Mouse (Mus musculus) hindbrain, embryonic 14.5 days (tissue): ENCODE measurements at regions not wholly inside any gene's neighbourhood (a gene's known extent, or its start where the extent isn't known, plus 50 kb on each side); places are given as distances from the start of the nearest gene placed in this dataset.

Experiments
- ATAC-seq: fragments of 200-750 bp; cut with Nextera tagmentation; 2 replicates; pipeline ENCODE4 v1.8.0; 2017; ENCODE audit warnings: moderate number of reproducible peaks, mild to moderate bottlenecking, moderate TSS enrichment, moderate library complexity; ENCODE audit not compliant: low FRiP score
- DNase-seq: peaks from one replicate; pipeline ENCODE4 v3.0.0-alpha.2; 2015; ENCODE audit warnings: low spot score
- H3K27ac ChIP-seq: fragments of 300-500 bp; sonication (generic); 2 replicates; pipeline ENCODE4 v1.5.1; 2014; ENCODE audit warnings: mild to moderate bottlenecking, moderate library complexity
- H3K27me3 ChIP-seq: fragments of 300-500 bp; sonication (generic); 2 replicates; pipeline ENCODE4 v1.6.1; 2014; ENCODE audit warnings: mild to moderate bottlenecking, low read length, mixed read lengths; ENCODE audit not compliant: control insufficient read depth, insufficient read depth
- H3K36me3 ChIP-seq: fragments of 300-500 bp; sonication (generic); replicated peaks from 2 replicates; pipeline ENCODE4 v1.6.1; 2014; ENCODE audit not compliant: control insufficient read depth, insufficient read depth
- H3K4me1 ChIP-seq: fragments of 300-500 bp; sonication (generic); replicated peaks from 2 replicates; pipeline ENCODE4 v1.6.1; 2014; ENCODE audit warnings: antibody characterized with exemption, low read length, mixed read lengths; ENCODE audit not compliant: control insufficient read depth, insufficient read depth
- H3K4me2 ChIP-seq: fragments of 300-500 bp; sonication (generic); replicated peaks from 2 replicates; pipeline ENCODE4 v1.6.1; 2014; ENCODE audit warnings: mild to moderate bottlenecking, moderate library complexity
- H3K4me3 ChIP-seq: fragments of 300-500 bp; sonication (generic); replicated peaks from 2 replicates; pipeline ENCODE4 v1.5.1; 2014; ENCODE audit warnings: mild to moderate bottlenecking, low read length
- H3K9ac ChIP-seq: fragments of 300-500 bp; sonication (generic); 2 replicates; pipeline ENCODE4 v1.6.1; 2014
- H3K9me3 ChIP-seq: fragments of 300-500 bp; sonication (generic); 2 replicates; pipeline ENCODE4 v1.6.1; 2016; ENCODE audit warnings: low read length; ENCODE audit not compliant: control insufficient read depth
- WGBS: fragments of 180-500 bp; shearing (Covaris S2); extraction: QIAGEN DNeasy Blood & Tissue Kit; methylation state at CpG from one replicate; pipeline ENCODE4 v1.1.7; 2014; 5-methylcytosine and 5-hydroxymethylcytosine counted together

- Histone ChIP-seq H3K36me3 (no peaks in the 10 kb centered on the region), H3K4me2 (no peak overlapping the region), H3K4me3 (no peak overlapping the region), H3K4me1 (no peaks in the 10 kb centered on the region), H3K27ac (no peak overlapping the region), H3K27me3 (no peaks in the 10 kb centered on the region), H3K9me3 (no peaks in the 10 kb centered on the region), H3K9ac (no peak overlapping the region)
- no peak for DNase-seq
- no peak for ATAC-seq
- WGBS = 84% methylated on average over 6 of the region's 6 CpGs
Observed at GRCm38 (mm10) chr12:94749747-94750515, 942.1 kb upstream of the Flrt2 start.

GRCm38 (mm10) chr12:94755754-94756153, 936.3 kb upstream of the Flrt2 start:
- 91% methylated on average over 2 of the region's 2 CpGs for WGBS
- DNase-seq = no peak
- H3K36me3 ChIP-seq = no peaks in the 10 kb centered on the region
- H3K9ac ChIP-seq = no peak overlapping the region
- ATAC-seq = no peak
- H3K4me2 ChIP-seq = no peak overlapping the region
- no peak overlapping the region for H3K4me3 ChIP-seq
- no peaks in the 10 kb centered on the region for H3K27me3 ChIP-seq
- H3K27ac ChIP-seq = no peak overlapping the region
- H3K4me1 ChIP-seq = no peaks in the 10 kb centered on the region
- no peaks in the 10 kb centered on the region for H3K9me3 ChIP-seq

GRCm38 (mm10) chr12:94795913-94796615, 896.0 kb upstream of the Flrt2 start:
- Histone ChIP-seq H3K4me1 (no peaks in the 10 kb centered on the region), H3K9me3 (no peaks in the 10 kb centered on the region), H3K27ac (no peak overlapping the region), H3K9ac (no peak overlapping the region), H3K4me3 (no peak overlapping the region), H3K4me2 (no peak overlapping the region), H3K27me3 (no peaks in the 10 kb centered on the region), H3K36me3 (no peaks in the 10 kb centered on the region)
- DNase-seq = no peak
- no peak for ATAC-seq
- 56% methylated on average over 5 of the region's 5 CpGs for WGBS

DNA sequence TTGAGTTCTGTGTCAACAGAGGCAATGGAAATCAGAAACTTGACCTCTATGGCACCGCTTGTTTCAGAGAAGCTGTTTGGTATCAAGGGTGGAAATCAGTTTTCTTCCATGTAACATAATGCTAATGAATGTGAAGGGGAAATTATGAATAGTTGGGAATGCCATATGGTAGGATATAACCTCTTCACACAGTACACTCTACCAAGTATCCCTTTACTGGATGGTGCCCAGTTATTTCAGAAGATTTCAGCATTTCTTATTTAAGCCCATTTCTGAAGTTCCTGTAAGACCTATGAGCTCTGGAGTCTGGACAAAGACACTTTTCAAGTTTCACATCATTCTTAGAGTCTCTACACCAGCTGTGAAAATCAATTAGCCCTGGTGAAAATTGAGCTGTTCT, 887.3 kb upstream of the Flrt2 start:
- ATAC-seq (no peak), DNase-seq (no peak)
- no peaks in the 10 kb centered on the region for H3K4me1 ChIP-seq
- H3K9me3 ChIP-seq = no peaks in the 10 kb centered on the region
- H3K9ac ChIP-seq = no peak overlapping the region
- H3K27ac ChIP-seq = no peak overlapping the region
- WGBS = 73% methylated on average over 1 of the region's 1 CpGs
- no peaks in the 10 kb centered on the region for H3K36me3 ChIP-seq
- H3K4me3 ChIP-seq = no peak overlapping the region
- H3K27me3 ChIP-seq = no peaks in the 10 kb centered on the region
- H3K4me2 ChIP-seq = no peak overlapping the region

GRCm38 (mm10) chr12:94831400-94831799, 860.6 kb upstream of the Flrt2 start:
- Histone ChIP-seq H3K9ac (no peak overlapping the region), H3K27ac (no peak overlapping the region), H3K4me3 (no peak overlapping the region), H3K9me3 (no peaks in the 10 kb centered on the region), H3K27me3 (no peaks in the 10 kb centered on the region), H3K4me1 (no peaks in the 10 kb centered on the region), H3K4me2 (no peak overlapping the region), H3K36me3 (no peaks in the 10 kb centered on the region)
- no peak for ATAC-seq
- 89% methylated on average over 2 of the region's 2 CpGs for WGBS
- no peak for DNase-seq

GRCm38 (mm10) chr12:94862720-94863119, 829.3 kb upstream of the Flrt2 start:
- Histone ChIP-seq H3K4me1 (no peaks in the 10 kb centered on the region), H3K36me3 (no peaks in the 10 kb centered on the region), H3K4me2 (no peak overlapping the region), H3K9ac (no peak overlapping the region), H3K27ac (no peak overlapping the region), H3K27me3 (no peaks in the 10 kb centered on the region), H3K4me3 (no peak overlapping the region), H3K9me3 (no peaks in the 10 kb centered on the region)
- DNase-seq = no peak
- no peak for ATAC-seq

DNA sequence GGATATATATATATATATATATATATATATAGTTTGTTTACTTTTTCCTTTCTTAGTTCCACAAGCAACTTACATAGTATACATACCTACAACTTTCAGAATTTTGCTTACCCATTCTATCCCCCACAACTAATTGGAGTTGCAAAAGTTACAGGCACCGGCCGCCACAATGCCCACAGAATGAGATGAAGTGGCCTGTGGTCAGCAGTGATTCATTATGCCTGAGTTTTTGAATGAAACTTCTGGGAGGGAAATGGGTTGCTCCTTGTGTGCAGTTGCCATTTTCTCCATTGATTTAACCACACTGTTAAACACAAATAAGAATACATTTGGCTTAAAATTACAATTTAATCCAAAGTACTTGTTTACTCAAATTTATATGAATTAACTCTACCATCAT, 781.2 kb upstream of the Flrt2 start:
- Histone ChIP-seq H3K9ac (no peak overlapping the region), H3K9me3 (no peaks in the 10 kb centered on the region; the same call in 1 of the 2 replicates), H3K4me3 (no peak overlapping the region), H3K36me3 (no peaks in the 10 kb centered on the region), H3K27me3 (no peaks in the 10 kb centered on the region), H3K4me2 (no peak overlapping the region), H3K27ac (no peak overlapping the region), H3K4me1 (no peaks in the 10 kb centered on the region)
- DNase-seq (no peak), ATAC-seq (no peak)
- 82% methylated on average over 2 of the region's 2 CpGs for WGBS

GRCm38 (mm10) chr12:94943067-94943466, 749.0 kb upstream of the Flrt2 start:
- Histone ChIP-seq H3K4me1 (no peaks in the 10 kb centered on the region), H3K27ac (no peak overlapping the region), H3K9me3 (no peaks in the 10 kb centered on the region), H3K4me2 (no peak overlapping the region), H3K27me3 (no peaks in the 10 kb centered on the region), H3K4me3 (no peak overlapping the region), H3K9ac (no peak overlapping the region), H3K36me3 (no peaks in the 10 kb centered on the region)
- 79% methylated on average over 6 of the region's 6 CpGs for WGBS
- ATAC-seq (no peak), DNase-seq (no peak)
